Mouse (Mus musculus) ES-E14 (cell line): ENCODE results near the gene Uchl5.

Experiments
- MAFK ChIP-seq: IDR thresholded peaks from 2 replicates; pipeline ENCODE4 v1.6.1; 2014; ENCODE audit warnings: mild to moderate bottlenecking, low read depth, low read length, inconsistent platforms; ENCODE audit not compliant: insufficient read depth
- ZNF384 ChIP-seq: IDR thresholded peaks from 2 replicates; pipeline ENCODE4 v1.6.1; 2012; ENCODE audit warnings: low read depth, low read length, inconsistent platforms

DNA sequence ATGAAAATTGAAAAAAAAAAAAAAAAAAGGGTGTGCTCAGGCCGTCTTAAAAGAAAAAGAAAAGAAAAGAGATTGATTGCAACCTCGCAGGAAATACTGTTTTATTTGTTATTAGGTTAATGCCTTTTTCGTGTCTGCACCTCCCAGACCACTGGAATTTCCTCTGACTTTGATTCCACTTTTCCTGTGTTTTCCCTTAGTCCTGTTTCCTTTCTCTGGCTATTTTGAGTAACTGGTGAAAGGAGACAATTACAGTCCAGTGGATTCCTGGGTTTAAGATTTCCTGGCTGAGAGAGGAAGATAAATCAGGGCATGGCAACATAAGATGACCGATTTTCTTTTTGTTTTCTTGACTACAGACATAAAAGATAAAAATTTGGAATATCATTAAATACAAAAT is 75.3 kb downstream of the Uchl5 start:
- no peak for TF ChIP-seq MAFK
- TF ChIP-seq ZNF384: no peak
